Mouse (Mus musculus) liver, adult (tissue): ENCODE data around the gene Atp7a.

Source experiments
- GATA4 ChIP-seq: IDR thresholded peaks from 2 replicates; pipeline ENCODE4 v1.6.1; 2014; ENCODE audit warnings: mild to moderate bottlenecking, low read length; ENCODE audit not compliant: insufficient replicate concordance

Gene Atp7a

GRCm38 (mm10) chrX:106026418-106027342 is at the start of gene Atp7a:
TSS of gene Atp7a (plus strand) at chrX:106027276.
- TF ChIP-seq GATA4 = peak; percentile 59; the same call in 1 of the 2 replicates

GRCm38 (mm10) chrX:106001605-106002004 is 25.5 kb upstream of the Atp7a start:
- no peak for TF ChIP-seq GATA4

- no peak for TF ChIP-seq GATA4
These were observed 16.3 kb upstream of the Atp7a start for GRCm38 (mm10) chrX:106010762-106011161.

GRCm38 (mm10) chrX:106011465-106012159 is 15.5 kb upstream of the Atp7a start, which contains the start of gene Magt1:
TSS of gene Magt1 (minus strand) at chrX:106011906.
- no peak for TF ChIP-seq GATA4

GRCm38 (mm10) chrX:106012559-106012958 is 14.5 kb upstream of the Atp7a start:
- TF ChIP-seq GATA4 = no peak

GRCm38 (mm10) chrX:106013217-106013616 is 13.9 kb upstream of the Atp7a start:
- TF ChIP-seq GATA4 = no peak

GRCm38 (mm10) chrX:106015571-106016322 is 11.3 kb upstream of the Atp7a start, which contains the start of gene Cox7b:
TSS of gene Cox7b (plus strand) at chrX:106015700.
- TF ChIP-seq GATA4 = no peak

GRCm38 (mm10) chrX:106017102-106017501 is 10.0 kb upstream of the Atp7a start:
- TF ChIP-seq GATA4 = no peak

- TF ChIP-seq GATA4 = no peak
These were observed 9.6 kb upstream of the Atp7a start for GRCm38 (mm10) chrX:106017516-106017915.

- no peak for TF ChIP-seq GATA4
These were observed 233 bp downstream of the Atp7a start for GRCm38 (mm10) chrX:106027343-106027674.

- TF ChIP-seq GATA4 = no peak
These were observed 3.1 kb downstream of the Atp7a start for GRCm38 (mm10) chrX:106030176-106030575.

GRCm38 (mm10) chrX:106031124-106031523 is 4.0 kb downstream of the Atp7a start:
- no peak for TF ChIP-seq GATA4

- TF ChIP-seq GATA4 = no peak
These were observed 8.7 kb downstream of the Atp7a start for GRCm38 (mm10) chrX:106035727-106036126.

- no peak for TF ChIP-seq GATA4
These were observed 10.2 kb downstream of the Atp7a start for GRCm38 (mm10) chrX:106037185-106037752.
